Mouse (Mus musculus): ENCODE results near the gene Crlf1.

GRCm38 (mm10) chr8:70486941-70487520 is 5.9 kb upstream of the Crlf1 start, which contains the start of gene Tmem59l:
- no peak for TF ChIP-seq POLR2A (IDR thresholded peaks at IDR 0.05; ENCODE audit: extremely low read depth, insufficient read depth, low read length)
- TF ChIP-seq CTCF (IDR thresholded peaks at IDR 0.05; ENCODE audit: low read depth, low read length), result no peak

Data from liver, adult 2 months (tissue).